Comparison of ENCODE assay signal across 8 mouse cellular contexts in genomic region chr12:64829662-64830249, GRCm38 (mm10).
DNase-seq lines count a peak whose midpoint lies in the region; ATAC-seq and TF ChIP-seq lines count a peak whose summit lies in the region.

No protein-coding gene starts in this region.

- H3K4me1 ChIP-seq in lung, embryonic 14.5 days (ENCODE audit: insufficient read depth), result no peaks in the 10 kb centered on the region
- H3K4me1 ChIP-seq in forebrain, embryonic 13.5 days, result no peaks in the 10 kb centered on the region
- H3K4me1 ChIP-seq in lung, embryonic 16.5 days (replicated peaks; ENCODE audit: control insufficient read depth, insufficient read depth, low read length), result no peaks in the 10 kb centered on the region
- no peaks in the 10 kb centered on the region for H3K4me1 ChIP-seq in stomach, postnatal 0 days (replicated peaks; ENCODE audit: control insufficient read depth, insufficient read depth)

- peak; percentile 15 to 51 for DNase-seq in cerebellum, postnatal 14 days
- DNase-seq in cerebellum, adult 11 months, result no peak
- DNase-seq in lung, embryonic 14.5 days, result peak; percentile 83
- DNase-seq in lung, postnatal 14 days, result no peak
- DNase-seq in stomach, postnatal 0 days (ENCODE audit: low spot score), result no peak
- DNase-seq in urinary bladder, postnatal 4 days (ENCODE audit: low spot score in 2 of 2), result no peak

- WGBS in lung, embryonic 14.5 days, result 3% methylated on average over 1 of the region's 1 CpGs
- WGBS in forebrain, embryonic 13.5 days, result 9% methylated on average over 1 of the region's 1 CpGs
- WGBS in lung, embryonic 16.5 days, result 6% methylated on average over 1 of the region's 1 CpGs
- WGBS in stomach, postnatal 0 days, result 16% methylated on average over 1 of the region's 1 CpGs

- peak; percentile 82 for ATAC-seq in lung, embryonic 14.5 days (ENCODE audit: insufficient read depth)
- ATAC-seq in forebrain, embryonic 13.5 days, result peak; percentile 88
- ATAC-seq in lung, embryonic 16.5 days (ENCODE audit: low read depth), result 0 out of 2 replicates have a peak, but pooled peaks have one; percentile 43
- no peak for ATAC-seq in stomach, postnatal 0 days (ENCODE audit: low FRiP score, low TSS enrichment)

- H3K27ac ChIP-seq in lung, embryonic 14.5 days (ENCODE audit: low read depth), result no peak overlapping the region
- no peak overlapping the region for H3K27ac ChIP-seq in forebrain, embryonic 13.5 days
- no peak overlapping the region for H3K27ac ChIP-seq in lung, embryonic 16.5 days (ENCODE audit: low read length)
- no peak overlapping the region for H3K27ac ChIP-seq in stomach, postnatal 0 days (replicated peaks)

- no peaks in the 10 kb centered on the region for H3K27me3 ChIP-seq in lung, embryonic 14.5 days (ENCODE audit: insufficient read depth, low read length)
- no peaks in the 10 kb centered on the region for H3K27me3 ChIP-seq in forebrain, embryonic 13.5 days
- H3K27me3 ChIP-seq in lung, embryonic 16.5 days (ENCODE audit: control insufficient read depth, insufficient read depth, low read depth, low read length), result no peaks in the 10 kb centered on the region
- H3K27me3 ChIP-seq in stomach, postnatal 0 days (ENCODE audit: control insufficient read depth, insufficient read depth, low read length), result no peaks in the 10 kb centered on the region

- peak; percentile 77 for TF ChIP-seq CTCF in lung, embryonic 14.5 days (IDR thresholded peaks at IDR 0.05; ENCODE audit: low read depth)
- peak; percentile 86 for TF ChIP-seq CTCF in stomach, postnatal 0 days (IDR thresholded peaks at IDR 0.05; ENCODE audit: low read depth)

- no peak for TF ChIP-seq EP300 in stomach, postnatal 0 days (optimal IDR thresholded peaks at IDR 0.05)

- H3K4me3 ChIP-seq in lung, embryonic 14.5 days (ENCODE audit: low read depth, low read length), result no peak overlapping the region
- H3K4me3 ChIP-seq in forebrain, embryonic 13.5 days, result no peak overlapping the region
- no peak overlapping the region for H3K4me3 ChIP-seq in lung, embryonic 16.5 days (ENCODE audit: low read length)
- H3K4me3 ChIP-seq in stomach, postnatal 0 days (ENCODE audit: low read depth, low read length), result no peak overlapping the region

- no peak overlapping the region for H3K9ac ChIP-seq in lung, embryonic 14.5 days
- no peak overlapping the region for H3K9ac ChIP-seq in forebrain, embryonic 13.5 days
- H3K9ac ChIP-seq in lung, embryonic 16.5 days (ENCODE audit: low read length), result no peak overlapping the region
- no peak overlapping the region for H3K9ac ChIP-seq in stomach, postnatal 0 days (ENCODE audit: low read length)

- no peak overlapping the region for H3K4me2 ChIP-seq in lung, embryonic 14.5 days
- no peak overlapping the region for H3K4me2 ChIP-seq in forebrain, embryonic 13.5 days
- H3K4me2 ChIP-seq in lung, embryonic 16.5 days (ENCODE audit: low read depth, low read length), result no peak overlapping the region
- H3K4me2 ChIP-seq in stomach, postnatal 0 days (replicated peaks; ENCODE audit: low read depth), result no peak overlapping the region

- H3K9me3 ChIP-seq in lung, embryonic 14.5 days (ENCODE audit: low read depth, low read length), result no peaks in the 10 kb centered on the region
- H3K9me3 ChIP-seq in forebrain, embryonic 13.5 days (replicated peaks), result no peaks in the 10 kb centered on the region
- no peaks in the 10 kb centered on the region for H3K9me3 ChIP-seq in lung, embryonic 16.5 days (ENCODE audit: control insufficient read depth, low read length)
- no peaks in the 10 kb centered on the region for H3K9me3 ChIP-seq in stomach, postnatal 0 days (ENCODE audit: control insufficient read depth, low read length)

- H3K36me3 ChIP-seq in lung, embryonic 14.5 days (ENCODE audit: insufficient read depth), result no peaks in the 10 kb centered on the region
- no peaks in the 10 kb centered on the region for H3K36me3 ChIP-seq in forebrain, embryonic 13.5 days (ENCODE audit: poor library complexity, severe bottlenecking)
- H3K36me3 ChIP-seq in lung, embryonic 16.5 days (ENCODE audit: control insufficient read depth, insufficient read depth, low read length), result no peaks in the 10 kb centered on the region
- H3K36me3 ChIP-seq in stomach, postnatal 0 days (ENCODE audit: control insufficient read depth, insufficient read depth, low read length), result no peaks in the 10 kb centered on the region

Comparison
In these comparisons a context has a peak if more than half of its experiments do, and no peak if none do; other contexts are left out.
1. DNase-seq: peak in cerebellum, postnatal 14 days (2 of 2) and lung, embryonic 14.5 days (single experiment); none in cerebellum, adult 11 months (single experiment), lung, postnatal 14 days (single experiment), stomach, postnatal 0 days (single experiment) and urinary bladder, postnatal 4 days (0 of 2).